Mouse (Mus musculus) liver, embryonic 16.5 days (tissue): ENCODE data around the gene Cfap58. TPM values are rescaled to one million over a fixed set of nuclear protein-coding genes. Genes with fewer than 3 reads are reported as not detected.

ENCODE experiments used
- ATAC-seq: fragments of 200-750 bp; cut with Nextera tagmentation; 2 replicates; pipeline ENCODE4 v1.8.0; 2017; ENCODE audit warnings: low read depth, mild to moderate bottlenecking, moderate number of reproducible peaks, moderate library complexity
- H3K27ac ChIP-seq: fragments of 300-500 bp; sonication (generic); 2 replicates; pipeline ENCODE4 v1.5.1; 2014; ENCODE audit warnings: mild to moderate bottlenecking, low read length
- H3K27me3 ChIP-seq: fragments of 300-500 bp; sonication (generic); 2 replicates; pipeline ENCODE4 v1.6.1; 2014; ENCODE audit warnings: low read depth, low read length, mixed read lengths; ENCODE audit not compliant: control insufficient read depth, insufficient read depth
- H3K36me3 ChIP-seq: fragments of 300-500 bp; sonication (generic); 2 replicates; pipeline ENCODE4 v1.6.1; 2014; ENCODE audit warnings: mild to moderate bottlenecking; ENCODE audit not compliant: control insufficient read depth, insufficient read depth
- H3K4me1 ChIP-seq: fragments of 300-500 bp; sonication (generic); 2 replicates; pipeline ENCODE4 v1.6.1; 2014; ENCODE audit warnings: low read depth, low read length, mixed read lengths; ENCODE audit not compliant: control insufficient read depth
- H3K4me2 ChIP-seq: fragments of 300-500 bp; sonication (generic); 2 replicates; pipeline ENCODE4 v1.6.1; 2014; ENCODE audit warnings: low read depth, low read length, mixed read lengths
- H3K4me3 ChIP-seq: fragments of 300-500 bp; sonication (generic); 2 replicates; pipeline ENCODE4 v1.5.1; 2014; ENCODE audit warnings: low read depth, mild to moderate bottlenecking, low read length
- H3K9ac ChIP-seq: fragments of 300-500 bp; sonication (generic); 2 replicates; pipeline ENCODE4 v1.6.1; 2014; ENCODE audit warnings: low read depth, low read length
- H3K9me3 ChIP-seq: fragments of 300-500 bp; sonication (generic); replicated peaks from 2 replicates; pipeline ENCODE4 v1.6.1; 2016; ENCODE audit warnings: low read length; ENCODE audit not compliant: control insufficient read depth
- WGBS: fragments of 180-500 bp; shearing (Covaris S2); extraction: QIAGEN DNeasy Blood & Tissue Kit; methylation state at CpG from one replicate; pipeline ENCODE4 v1.1.7; 2014; ENCODE audit not compliant: insufficient replicate concordance; 5-methylcytosine and 5-hydroxymethylcytosine counted together
- polyA plus RNA-seq: library from polyadenylated mRNA; unstranded; fragments of >200 nt; fragmentation: Nextera tagmentation; extraction: Ambion mirVana; gene quantifications from 2 replicates; pipeline ENCODE4 v1.2.1, GENCODE M21; 2015

The Cfap58 gene
- polyA plus RNA-seq, 1 experiment from 2014 or later, result not detected

- H3K9me3 ChIP-seq, result no peaks in the 10 kb centered on the region
- no peak overlapping the region for H3K4me2 ChIP-seq
- no peaks in the 10 kb centered on the region for H3K36me3 ChIP-seq
- H3K27ac ChIP-seq, result no peak overlapping the region
- no peak overlapping the region for H3K4me3 ChIP-seq
- ATAC-seq, result no peak
- H3K4me1 ChIP-seq, result no peaks in the 10 kb centered on the region
- 62% methylated on average over 7 of the region's 7 CpGs for whole genome bisulfite sequencing
- H3K9ac ChIP-seq, result no peak overlapping the region
- no peaks in the 10 kb centered on the region for H3K27me3 ChIP-seq
Measured at GRCm38 (mm10) chr19:47925819-47926218, 11.7 kb upstream of the Cfap58 start.

- Histone ChIP-seq H3K4me3 (no peak overlapping the region), H3K4me2 (no peak overlapping the region), H3K9me3 (no peaks in the 10 kb centered on the region), H3K36me3 (no peaks in the 10 kb centered on the region), H3K27ac (no peak overlapping the region), H3K9ac (no peak overlapping the region), H3K27me3 (no peaks in the 10 kb centered on the region), H3K4me1 (no peaks in the 10 kb centered on the region)
- 42% methylated on average over 2 of the region's 2 CpGs for WGBS
- ATAC-seq, result no peak
Measured at GRCm38 (mm10) chr19:47927032-47927431, 10.4 kb upstream of the Cfap58 start.

GRCm38 (mm10) chr19:47929043-47929442, 8.4 kb upstream of the Cfap58 start:
- H3K9ac ChIP-seq, result no peak overlapping the region
- H3K4me2 ChIP-seq, result no peak overlapping the region
- no peaks in the 10 kb centered on the region for H3K4me1 ChIP-seq
- 69% methylated on average over 4 of the region's 4 CpGs for WGBS
- no peaks in the 10 kb centered on the region for H3K36me3 ChIP-seq
- no peaks in the 10 kb centered on the region for H3K9me3 ChIP-seq
- no peak overlapping the region for H3K4me3 ChIP-seq
- ATAC-seq, result no peak
- no peaks in the 10 kb centered on the region for H3K27me3 ChIP-seq
- no peak overlapping the region for H3K27ac ChIP-seq

GRCm38 (mm10) chr19:47931982-47932638, 5.4 kb upstream of the Cfap58 start:
- Histone ChIP-seq H3K4me2 (no peak overlapping the region), H3K9me3 (no peaks in the 10 kb centered on the region), H3K4me3 (no peak overlapping the region), H3K36me3 (no peaks in the 10 kb centered on the region), H3K27ac (no peak overlapping the region), H3K9ac (no peak overlapping the region), H3K4me1 (no peaks in the 10 kb centered on the region; the same call in 1 of the 2 replicates), H3K27me3 (no peaks in the 10 kb centered on the region; the same call in 1 of the 2 replicates)
- 32% methylated on average over 7 of the region's 7 CpGs for WGBS
- ATAC-seq, result no peak

GRCm38 (mm10) chr19:47934146-47934545, 3.3 kb upstream of the Cfap58 start:
- Histone ChIP-seq H3K4me1 (peaks cover 6% of the 10 kb centered on the region), H3K27me3 (peaks cover 17% of the 10 kb centered on the region), H3K4me3 (no peak overlapping the region), H3K4me2 (no peak overlapping the region), H3K36me3 (no peaks in the 10 kb centered on the region), H3K9ac (no peak overlapping the region), H3K9me3 (no peaks in the 10 kb centered on the region), H3K27ac (no peak overlapping the region)
- no peak for ATAC-seq
- WGBS, result 73% methylated on average over 8 of the region's 8 CpGs

- no peak overlapping the region for H3K4me3 ChIP-seq
- 68% methylated on average over 16 of the region's 16 CpGs for WGBS
- ATAC-seq, result no peak
Measured at GRCm38 (mm10) chr19:47934636-47935238, 2.7 kb upstream of the Cfap58 start.

GRCm38 (mm10) chr19:47935530-47935929, 1.9 kb upstream of the Cfap58 start:
- Histone ChIP-seq H3K4me3 (no peak overlapping the region), H3K4me1 (peaks cover 6% of the 10 kb centered on the region), H3K36me3 (no peaks in the 10 kb centered on the region), H3K27me3 (peaks cover 17% of the 10 kb centered on the region), H3K9ac (no peak overlapping the region), H3K27ac (no peak overlapping the region), H3K9me3 (no peaks in the 10 kb centered on the region), H3K4me2 (no peak overlapping the region)
- WGBS, result 70% methylated on average over 6 of the region's 6 CpGs
- no peak for ATAC-seq

More at GRCm38 (mm10) chr19:47934636-47935238, 2.7 kb upstream of the Cfap58 start:
- Histone ChIP-seq H3K36me3 (no peaks in the 10 kb centered on the region), H3K9me3 (no peaks in the 10 kb centered on the region), H3K27me3 (peaks cover 17% of the 10 kb centered on the region), H3K4me1 (peaks cover 6% of the 10 kb centered on the region), H3K27ac (no peak overlapping the region), H3K4me2 (no peak overlapping the region), H3K9ac (no peak overlapping the region)

- no peaks in the 10 kb centered on the region for H3K9me3 ChIP-seq
- peaks cover 17% of the 10 kb centered on the region for H3K27me3 ChIP-seq
- no peak overlapping the region for H3K4me3 ChIP-seq
- H3K4me2 ChIP-seq, result no peak overlapping the region
- H3K4me1 ChIP-seq, result peaks cover 6% of the 10 kb centered on the region
- no peak overlapping the region for H3K9ac ChIP-seq
- no peaks in the 10 kb centered on the region for H3K36me3 ChIP-seq
- no peak overlapping the region for H3K27ac ChIP-seq
- 61% methylated on average over 11 of the region's 11 CpGs for WGBS
- ATAC-seq, result no peak
Measured at GRCm38 (mm10) chr19:47936490-47936889, 985 bp upstream of the Cfap58 start.

GRCm38 (mm10) chr19:47936938-47937337, 537 bp upstream of the Cfap58 start:
- Histone ChIP-seq H3K4me2 (no peak overlapping the region; the same call in 1 of the 2 replicates), H3K27ac (no peak overlapping the region), H3K36me3 (no peaks in the 10 kb centered on the region), H3K4me1 (peaks cover 6% of the 10 kb centered on the region), H3K4me3 (no peak overlapping the region), H3K9me3 (no peaks in the 10 kb centered on the region), H3K9ac (no peak overlapping the region), H3K27me3 (peaks cover 17% of the 10 kb centered on the region)
- no peak for ATAC-seq
- 38% methylated on average over 9 of the region's 9 CpGs for WGBS
